ENCODE assay signal across 9 mouse cellular contexts in genomic region chr2:49764331-49764946, GRCm38 (mm10). TPM values are rescaled to one million over a fixed set of nuclear protein-coding genes. Genes with fewer than 3 reads are reported as not detected.
DNase-seq lines count a peak whose midpoint lies in the region; ATAC-seq and TF ChIP-seq lines count a peak whose summit lies in the region.
"Had no signal": no experiment of that assay in that cellular context is flagged by ENCODE, and none has a peak within 500 bp of the region (broad histone marks: within the 10 kb centered on the region; RNA-seq: fewer than 3 reads in every experiment).

No protein-coding gene starts in this region.

- WGBS in forebrain, embryonic 10.5 days, result 52% methylated on average over 7 of the region's 7 CpGs
- WGBS in lung, adult 2 months, result 44% methylated on average over 7 of the region's 7 CpGs
- WGBS in neural tube, embryonic 15.5 days, result 56% methylated on average over 7 of the region's 7 CpGs

- no peaks in the 10 kb centered on the region for H3K4me1 ChIP-seq in forebrain, embryonic 10.5 days
- no peaks in the 10 kb centered on the region for H3K4me1 ChIP-seq in lung, adult 2 months (ENCODE audit: control insufficient read depth, insufficient read depth, low read length)
- H3K4me1 ChIP-seq in neural tube, embryonic 15.5 days, result no peaks in the 10 kb centered on the region
- H3K4me1 ChIP-seq: embryonic facial prominence, embryonic 12.5 days had no signal

- no peaks in the 10 kb centered on the region for H3K27me3 ChIP-seq in forebrain, embryonic 10.5 days (ENCODE audit: poor library complexity, severe bottlenecking)
- H3K27me3 ChIP-seq in neural tube, embryonic 15.5 days (replicated peaks), result no peaks in the 10 kb centered on the region
- H3K27me3 ChIP-seq: embryonic facial prominence, embryonic 12.5 days had no signal

- ATAC-seq in neural tube, embryonic 15.5 days (ENCODE audit: low FRiP score), result peak; percentile 72

- 0 out of 2 replicates have a peak overlapping the region, but pooled peaks have one; percentile 6 for H3K9ac ChIP-seq in neural tube, embryonic 15.5 days (replicated peaks)
- H3K9ac ChIP-seq: embryonic facial prominence, embryonic 12.5 days had no signal

- TF ChIP-seq CTCF in lung, adult 2 months (IDR thresholded peaks at IDR 0.05; ENCODE audit: insufficient read depth, low read length), result peak; percentile 22; the same call in 1 of the 2 replicates

- H3K27ac ChIP-seq in forebrain, embryonic 10.5 days, result no peak overlapping the region
- H3K27ac ChIP-seq in neural tube, embryonic 15.5 days (replicated peaks), result 0 out of 2 replicates have a peak overlapping the region, but pooled peaks have one; percentile 23
- H3K27ac ChIP-seq: embryonic facial prominence, embryonic 12.5 days had no signal

- no peak overlapping the region for H3K4me3 ChIP-seq in forebrain, embryonic 10.5 days
- H3K4me3 ChIP-seq in lung, adult 2 months (replicated peaks; ENCODE audit: extremely low read depth, low read depth, low read length), result no peak overlapping the region
- H3K4me3 ChIP-seq in neural tube, embryonic 15.5 days (replicated peaks), result no peak overlapping the region
- H3K4me3 ChIP-seq: embryonic facial prominence, embryonic 12.5 days had no signal

- H3K9me3 ChIP-seq in forebrain, embryonic 10.5 days, result peaks cover 6% of the 10 kb centered on the region; the same call in 1 of the 2 replicates
- no peaks in the 10 kb centered on the region for H3K9me3 ChIP-seq in neural tube, embryonic 15.5 days (replicated peaks)
- H3K9me3 ChIP-seq: embryonic facial prominence, embryonic 12.5 days had no signal

- H3K4me2 ChIP-seq in neural tube, embryonic 15.5 days, result no peak overlapping the region
- H3K4me2 ChIP-seq: embryonic facial prominence, embryonic 12.5 days had no signal

- H3K36me3 ChIP-seq in forebrain, embryonic 10.5 days (replicated peaks), result peaks cover 89% of the 10 kb centered on the region
- H3K36me3 ChIP-seq in neural tube, embryonic 15.5 days, result peaks cover 55% of the 10 kb centered on the region

- DNase-seq in layer of hippocampus, adult 11-12 months (ENCODE audit: low spot score), result peak; percentile 68
- DNase-seq in layer of hippocampus, adult 8-10 months (ENCODE audit: low spot score in 2 of 2), result no peak
- peak; percentile 36 for DNase-seq in T-cell, adult 2 months (ENCODE audit: low spot score)
- peak; percentile 53 for DNase-seq in forebrain, embryonic 10.5 days (ENCODE audit: extremely low spot score, low spot score)
- DNase-seq in kidney, adult 11 months, result peak; percentile 31
- DNase-seq in lung, adult 2 months, result peak; percentile 11
- no peak for DNase-seq in urinary bladder, adult 2 months (ENCODE audit: low spot score)

- no peak for TF ChIP-seq POLR2A in lung, adult 2 months (IDR thresholded peaks at IDR 0.05; ENCODE audit: borderline replicate concordance, extremely low read depth, low read depth, low read length)

RNA-seq across cellular contexts. Expression of gene Lypd6b, which starts 23.0 kb away (rescaled TPM):
- 1 to 10 TPM; 3.7 to 6.0 (median 4.4) TPM for total RNA-seq in layer of hippocampus, adult 8-10 months (2022)
- polyA plus RNA-seq in forebrain, embryonic 10.5 days (2016; fragmentation: Nextera tagmentation; extraction: Ambion mirVana), result 1.5 and 1.7 TPM in 2 replicates
- 1.0 and 1.5 TPM in 2 replicates for polyA plus RNA-seq in lung, adult 2 months (2012; rRNA removed)
- polyA plus RNA-seq in neural tube, embryonic 15.5 days (2015; fragmentation: Nextera tagmentation; extraction: Ambion mirVana), result 20.7 and 22.1 TPM in 2 replicates
- 6.8 and 7.7 TPM in 2 replicates for polyA plus RNA-seq in urinary bladder, adult 2 months (2012; rRNA removed)

Comparison
In these comparisons a context has a peak if more than half of its experiments do, and no peak if none do; other contexts are left out.
1. DNase-seq: peak in layer of hippocampus, adult 11-12 months (single experiment), T-cell, adult 2 months (single experiment), forebrain, embryonic 10.5 days (single experiment), kidney, adult 11 months (single experiment) and lung, adult 2 months (single experiment); none in layer of hippocampus, adult 8-10 months (0 of 2) and urinary bladder, adult 2 months (single experiment).